Mouse (Mus musculus) right cerebral cortex, postnatal 25 days (tissue): ENCODE results near the gene Prl7a2.

Experiments
- DNase-seq: peaks from one replicate; pipeline ENCODE4 v3.0.0; 2022

Gene Prl7a2

DNA sequence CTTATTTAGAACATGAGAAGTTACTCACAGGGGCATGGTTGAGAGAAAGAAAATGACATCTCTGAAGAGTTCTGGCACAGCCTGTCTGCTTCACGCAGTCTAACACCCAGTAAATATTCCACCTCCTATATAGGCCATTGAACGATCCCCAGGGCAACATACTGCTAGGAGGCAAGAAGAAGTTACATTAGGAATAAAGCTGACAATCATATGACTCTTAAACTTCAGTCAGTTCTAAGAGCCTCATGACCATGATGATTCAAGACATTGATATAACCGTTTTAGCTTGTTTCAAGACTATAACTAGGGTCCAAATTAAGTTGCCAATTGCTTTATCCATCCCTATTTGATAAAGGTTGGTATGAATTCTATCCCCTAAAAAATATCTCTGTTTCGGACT, at the start of gene Prl7a2:
TSS of gene Prl7a2 (minus strand) at position 101 of the 400 bp plus-strand sequence.
- no peak for DNase-seq

DNA sequence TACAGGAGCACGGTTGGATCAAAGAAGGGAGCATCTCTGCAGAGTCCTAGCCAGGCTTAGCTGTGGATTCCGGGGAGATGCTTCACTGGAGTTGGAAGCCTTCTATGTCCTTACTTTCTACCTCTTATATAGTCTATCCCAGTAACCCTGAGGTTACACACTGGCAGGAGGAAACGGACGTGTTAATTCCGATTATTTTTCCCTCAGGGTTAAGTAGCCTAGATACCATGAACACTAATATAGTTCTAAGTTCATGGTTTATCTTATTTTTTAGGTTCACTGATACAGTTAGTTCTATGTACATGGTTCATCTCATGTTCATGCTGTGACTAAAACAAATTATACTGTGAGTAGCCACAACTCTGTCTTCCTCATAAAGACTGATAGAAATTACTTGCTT, 48.8 kb upstream of the Prl7a2 start, which contains the start of gene Prl7d1:
TSS of gene Prl7d1 (minus strand) at position 101 of the 400 bp plus-strand sequence.
- DNase-seq, result no peak

DNA sequence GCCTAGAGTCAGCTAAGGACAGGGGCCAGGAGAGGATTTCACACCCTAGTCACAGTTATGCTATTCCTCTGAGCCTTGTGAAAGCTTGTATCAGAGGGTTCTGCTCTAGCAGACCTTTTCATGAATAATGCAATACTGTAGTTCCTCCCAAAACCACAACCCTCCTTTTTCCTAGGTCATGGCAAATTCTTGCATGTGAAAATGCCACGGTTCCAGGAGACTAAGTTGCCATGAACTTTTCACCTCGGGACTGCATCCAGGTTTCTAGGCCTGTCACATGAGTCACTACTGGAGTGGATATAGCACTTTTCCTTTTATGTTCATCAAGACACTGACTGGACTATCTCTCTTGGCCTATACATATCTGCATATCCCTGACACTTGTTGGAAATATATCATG, 38.7 kb upstream of the Prl7a2 start:
- DNase-seq, result no peak

DNA sequence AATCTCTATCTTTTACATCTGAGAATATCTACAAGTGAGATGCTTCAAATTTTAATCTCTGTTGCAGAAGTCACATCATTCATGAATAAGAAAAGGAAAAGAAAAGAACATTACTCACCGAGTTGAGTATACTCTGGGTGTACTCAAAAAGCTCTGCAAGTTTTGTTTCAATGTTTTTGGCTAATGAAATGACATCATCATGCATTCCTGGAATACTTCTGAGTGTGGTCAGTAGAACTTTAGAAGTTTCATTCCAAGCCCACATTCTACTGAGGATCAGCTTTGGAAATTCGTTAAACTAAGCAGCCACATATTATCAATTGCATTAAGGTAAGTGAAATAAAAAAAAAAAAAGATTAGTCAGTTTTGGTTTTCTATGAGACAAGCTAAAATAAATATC, 7.1 kb downstream of the Prl7a2 start:
- no peak for DNase-seq

DNA sequence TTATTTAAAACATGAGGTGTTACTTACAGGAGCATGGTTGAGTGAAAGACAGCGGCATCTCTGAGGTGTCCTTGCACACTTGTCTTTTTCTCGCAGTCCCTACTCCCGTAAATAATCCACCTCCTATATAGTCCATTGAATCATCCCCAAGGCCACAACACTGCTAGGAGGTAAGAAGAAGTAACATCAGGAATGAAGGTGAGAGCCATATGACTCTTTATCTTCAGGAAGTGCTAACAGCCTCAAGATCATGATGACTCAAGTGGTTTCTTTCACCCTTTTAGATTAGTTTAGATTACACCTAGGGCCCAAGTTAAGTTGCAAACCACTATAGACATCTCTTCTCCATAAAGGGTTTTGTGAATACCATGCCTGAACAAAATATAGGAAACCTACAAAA, 25.4 kb downstream of the Prl7a2 start, which contains the start of gene Prl7a1:
TSS of gene Prl7a1 (minus strand) at position 101 of the 400 bp plus-strand sequence.
- no peak for DNase-seq

DNA sequence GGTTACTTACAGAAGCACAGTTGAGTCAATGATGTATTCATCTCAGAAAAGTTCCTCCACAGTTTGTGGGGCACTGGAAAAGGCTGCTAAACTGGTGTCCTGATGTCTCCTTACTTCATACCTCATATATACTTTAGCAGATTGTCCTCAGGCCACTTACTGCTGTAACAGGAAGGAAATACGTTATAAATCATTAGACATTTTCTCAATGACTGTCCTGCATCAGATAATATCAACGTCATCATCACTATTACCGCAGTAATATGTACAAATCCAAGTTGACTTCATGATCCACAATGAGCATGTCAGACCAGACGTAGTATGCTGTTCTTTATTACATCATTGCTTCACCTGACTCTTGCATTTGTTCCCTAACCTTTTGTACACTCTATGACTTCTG, 57.4 kb downstream of the Prl7a2 start, which contains the start of gene Prl7b1:
TSS of gene Prl7b1 (minus strand) at position 101 of the 400 bp plus-strand sequence.
- no peak for DNase-seq
